Mouse (Mus musculus): ENCODE data around the gene Suco.

Suco gene

GRCm38 (mm10) chr1:161894126-161894525 lies 17.6 kb upstream of the Suco start:
- no peak for DNase-seq (ENCODE audit: low spot score)

DNA sequence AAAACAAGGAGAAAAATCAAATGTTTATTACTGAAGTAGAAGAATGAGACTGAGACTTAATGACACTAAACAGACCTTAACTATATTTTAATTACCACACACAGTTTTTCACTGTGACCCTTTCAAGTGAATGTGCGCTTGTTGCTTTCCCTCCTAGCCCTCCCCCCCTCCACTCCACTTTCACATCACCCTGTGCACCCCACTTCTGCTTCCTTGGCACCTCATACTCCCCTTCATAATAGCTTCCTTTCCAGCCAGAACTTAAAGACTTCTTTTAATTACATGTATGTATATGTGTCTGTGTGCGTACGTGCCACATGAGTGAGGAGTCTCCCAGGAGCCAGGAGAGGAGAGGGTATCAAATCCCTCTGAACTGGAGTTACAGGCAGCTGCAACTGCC lies 12.3 kb upstream of the Suco start:
- no peak for DNase-seq (ENCODE audit: low spot score)

DNA sequence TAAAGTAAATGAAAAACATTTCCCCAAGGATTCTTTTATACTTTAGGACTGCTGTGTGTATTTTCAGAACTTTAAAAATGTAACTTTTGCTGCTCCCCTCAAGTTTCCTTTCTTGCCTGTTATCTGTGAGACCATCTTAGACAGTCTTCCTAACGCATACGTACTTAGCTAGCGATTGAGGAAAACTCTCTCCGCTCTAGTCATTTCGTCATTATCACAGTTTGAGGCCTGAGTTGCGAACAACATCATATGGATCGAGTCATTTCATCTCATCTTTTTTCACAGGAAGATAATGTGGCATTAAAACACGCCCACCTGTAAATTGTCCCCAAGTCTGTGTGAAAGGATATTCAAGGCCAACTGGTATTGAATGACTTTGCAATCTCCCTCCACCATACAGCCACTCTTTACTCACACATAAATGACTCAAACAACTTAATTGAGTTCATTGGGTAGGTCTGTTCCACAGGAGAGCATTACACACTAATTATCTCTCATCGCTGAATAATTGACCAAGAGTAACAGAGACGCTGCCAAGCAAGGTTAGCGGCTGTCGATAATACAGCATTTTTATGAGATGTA lies 11.3 kb upstream of the Suco start:
- no peak for DNase-seq (ENCODE audit: low spot score)

DNA sequence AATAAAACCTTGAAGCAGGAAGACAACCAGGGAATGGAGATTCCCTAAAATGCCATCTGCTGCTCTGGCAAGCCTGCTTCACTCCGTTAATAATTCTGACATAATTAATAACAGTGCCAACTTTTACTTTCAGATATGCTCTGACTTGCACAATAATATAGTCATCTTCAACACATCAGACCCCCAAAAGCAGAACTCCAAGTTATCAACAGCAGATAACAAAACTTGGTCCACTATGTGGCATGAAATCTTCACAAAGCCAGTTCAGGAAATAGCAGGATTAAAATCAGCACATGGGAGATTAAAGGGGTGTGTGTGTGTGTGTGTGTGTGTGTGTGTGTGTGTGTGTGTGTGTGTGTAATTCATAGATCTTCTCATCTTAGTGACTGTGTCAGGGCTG lies 9.3 kb upstream of the Suco start:
- no peak for DNase-seq (ENCODE audit: low spot score)

- no peak for DNase-seq (ENCODE audit: low spot score)
Measured at GRCm38 (mm10) chr1:161877580-161878142, 1.2 kb upstream of the Suco start.

GRCm38 (mm10) chr1:161875706-161876552 lies 553 bp downstream of the Suco start:
- DNase-seq (ENCODE audit: low spot score) = no peak

DNA sequence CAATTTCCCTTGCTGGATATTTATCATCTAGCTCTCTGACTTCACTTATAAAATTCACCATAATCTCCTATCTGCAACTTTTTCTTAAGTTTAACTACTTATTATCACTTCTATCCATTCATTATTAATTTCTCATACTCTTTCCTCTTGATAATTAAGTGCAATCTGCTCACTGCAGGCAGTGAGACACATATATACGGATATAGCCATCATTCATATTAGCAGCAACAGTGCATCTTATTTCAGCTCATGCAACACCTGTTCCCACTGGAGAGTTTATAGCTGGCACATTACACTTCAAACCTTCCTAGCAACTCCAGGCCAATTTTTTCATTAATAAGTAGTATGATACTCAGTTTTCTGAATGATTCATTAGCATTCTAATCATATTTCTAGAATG lies 7.1 kb downstream of the Suco start:
- no peak for DNase-seq (ENCODE audit: low spot score)

DNA sequence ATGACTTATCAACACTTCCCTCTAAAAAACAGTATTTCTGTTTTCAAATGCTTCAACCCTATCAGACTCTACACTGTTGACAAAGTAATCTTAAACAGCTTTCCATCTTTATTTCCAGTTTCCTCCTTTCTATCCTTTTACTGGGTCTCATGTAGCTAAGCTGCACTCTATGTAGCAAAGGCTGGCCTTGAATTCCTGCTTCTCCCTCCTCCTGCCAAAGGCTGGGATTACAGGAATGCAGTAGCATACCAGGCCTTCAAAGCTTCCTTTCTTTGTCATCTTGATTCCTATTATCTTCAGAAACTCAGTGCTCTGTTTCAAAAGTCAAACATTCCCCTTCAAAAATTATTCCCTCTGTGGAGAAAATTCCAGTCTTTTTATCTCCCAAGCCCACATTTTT lies 8.1 kb downstream of the Suco start:
- no peak for DNase-seq (ENCODE audit: low spot score)

GRCm38 (mm10) chr1:161863742-161864141 lies 12.7 kb downstream of the Suco start:
- no peak for DNase-seq (ENCODE audit: low spot score)

DNA sequence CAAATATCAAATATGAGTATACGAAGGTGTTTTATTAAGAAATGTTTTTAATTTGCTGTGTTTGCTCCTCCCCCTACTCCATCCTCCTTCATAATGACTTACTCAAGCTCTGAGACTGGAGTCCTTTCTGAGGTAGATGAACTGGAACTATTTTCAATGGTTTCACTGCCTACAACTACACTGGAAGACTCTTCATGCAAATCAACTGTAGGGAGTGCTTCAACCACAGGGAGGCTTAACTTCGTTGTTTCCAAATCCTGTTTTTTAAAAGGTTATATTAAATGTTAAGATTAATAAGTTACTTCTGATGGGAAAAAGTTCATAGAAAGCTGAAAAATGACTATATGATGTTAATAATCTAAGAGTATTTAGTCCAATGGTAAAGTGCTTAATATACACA lies 17.2 kb downstream of the Suco start:
- no peak for DNase-seq (ENCODE audit: low spot score)

DNA sequence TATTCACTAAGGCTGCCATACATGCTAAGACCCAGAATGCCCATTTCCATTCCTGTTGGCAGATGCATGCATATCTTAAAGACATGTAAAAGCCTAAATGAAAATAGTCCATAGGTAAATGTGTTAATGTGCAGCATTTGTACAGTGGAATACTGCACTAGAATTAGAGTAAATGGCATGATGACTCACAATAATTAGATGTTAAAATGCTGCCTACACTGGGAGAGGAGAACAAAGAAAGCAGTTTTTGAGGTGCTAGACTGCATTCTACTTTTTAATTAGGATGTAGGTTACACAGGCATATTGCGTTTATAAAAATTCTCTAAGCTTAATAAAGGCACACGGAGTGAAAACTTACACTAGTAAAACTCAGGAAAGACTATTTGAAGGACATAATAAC lies 49.8 kb downstream of the Suco start:
- DNase-seq (ENCODE audit: low spot score) = peak; percentile 13

GRCm38 (mm10) chr1:161809428-161809827 lies 67.1 kb downstream of the Suco start:
- DNase-seq (ENCODE audit: low spot score) = no peak

DNA sequence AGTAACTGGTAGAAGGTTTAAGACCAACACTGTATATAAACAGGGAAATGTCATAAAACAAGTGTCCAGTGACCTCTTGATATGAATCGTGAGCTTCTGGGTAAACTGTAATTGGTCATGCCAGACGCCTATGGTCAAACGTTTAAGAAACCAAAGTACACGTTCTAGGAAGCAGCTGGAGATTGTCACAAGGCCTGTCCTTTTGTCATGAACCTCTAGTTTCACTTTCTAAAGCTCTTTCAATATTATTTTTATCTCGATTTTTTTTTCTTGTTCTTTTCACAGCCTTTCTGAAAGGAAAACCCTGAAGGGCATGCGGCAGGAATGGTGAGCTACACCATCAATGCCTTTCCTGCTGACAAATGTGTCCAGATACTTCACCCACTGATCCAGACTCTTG lies 67.5 kb downstream of the Suco start:
- DNase-seq (ENCODE audit: low spot score) = no peak

- DNase-seq (ENCODE audit: low spot score) = no peak
Measured at GRCm38 (mm10) chr1:161804541-161804971, 71.9 kb downstream of the Suco start.

GRCm38 (mm10) chr1:161801321-161801720 lies 75.2 kb downstream of the Suco start:
- no peak for DNase-seq (ENCODE audit: low spot score)

- DNase-seq (ENCODE audit: low spot score) = no peak
Measured at GRCm38 (mm10) chr1:161800256-161800655, 76.2 kb downstream of the Suco start.

- DNase-seq (ENCODE audit: low spot score) = no peak
Measured at GRCm38 (mm10) chr1:161799791-161800190, 76.7 kb downstream of the Suco start.

DNA sequence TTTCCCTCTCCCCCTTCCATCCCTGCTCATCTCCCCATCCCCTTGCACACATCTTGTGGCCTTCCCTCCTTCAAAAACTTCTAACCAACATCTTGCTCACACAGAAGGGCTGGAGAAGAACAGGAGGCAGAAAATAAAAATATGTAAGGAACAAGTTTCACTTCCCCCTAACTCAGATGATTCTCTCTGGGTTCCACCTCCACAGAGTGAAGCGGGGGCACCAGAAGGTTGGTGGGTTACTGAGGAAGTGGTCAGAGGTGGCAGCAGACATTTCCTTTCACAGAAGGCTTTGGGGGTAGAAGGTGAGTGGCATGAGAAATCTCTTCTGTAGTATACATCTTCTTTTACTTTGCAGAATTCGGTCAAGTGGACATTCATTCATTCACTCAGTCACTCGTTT lies 77.6 kb downstream of the Suco start:
- no peak for DNase-seq (ENCODE audit: low spot score)

DNA sequence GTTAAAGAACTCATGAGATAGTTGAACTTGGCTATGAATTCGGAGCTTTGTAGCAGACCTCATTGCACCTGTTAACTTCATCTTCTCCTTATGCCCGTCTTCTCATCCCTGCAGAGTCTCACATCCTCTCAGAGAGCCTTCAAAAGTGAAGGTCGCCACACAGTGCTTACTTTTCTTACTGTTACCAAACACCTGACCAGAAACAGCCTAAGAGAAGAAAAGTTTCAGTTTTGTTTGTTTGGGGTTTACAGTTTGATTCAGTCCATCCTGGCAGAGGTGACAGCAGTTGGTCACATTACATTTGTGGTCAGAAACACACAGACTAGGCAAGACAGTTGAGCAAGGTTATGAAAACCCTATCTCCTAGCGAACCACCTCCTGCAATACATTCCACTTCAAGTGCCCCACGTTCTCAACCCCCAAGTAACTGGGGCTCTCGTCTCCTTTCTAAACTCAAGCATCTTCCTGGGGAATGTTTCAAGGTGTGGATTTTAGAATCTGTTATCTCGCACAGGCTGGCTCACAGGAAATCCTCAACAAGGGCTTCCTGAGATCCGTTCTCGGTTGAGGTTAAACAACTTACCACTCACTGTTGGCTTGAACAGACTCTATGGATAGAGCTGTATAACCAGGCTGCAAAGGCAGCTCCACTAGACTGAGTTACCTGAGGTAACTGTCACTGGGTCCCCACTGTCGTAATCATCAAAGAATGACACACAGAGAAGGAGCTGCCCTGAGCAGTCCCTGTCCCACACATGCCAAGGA lies 81.9 kb downstream of the Suco start:
- DNase-seq (ENCODE audit: low spot score) = no peak

- no peak for DNase-seq (ENCODE audit: low spot score)
Measured at GRCm38 (mm10) chr1:161793321-161793720, 83.2 kb downstream of the Suco start.

DNA sequence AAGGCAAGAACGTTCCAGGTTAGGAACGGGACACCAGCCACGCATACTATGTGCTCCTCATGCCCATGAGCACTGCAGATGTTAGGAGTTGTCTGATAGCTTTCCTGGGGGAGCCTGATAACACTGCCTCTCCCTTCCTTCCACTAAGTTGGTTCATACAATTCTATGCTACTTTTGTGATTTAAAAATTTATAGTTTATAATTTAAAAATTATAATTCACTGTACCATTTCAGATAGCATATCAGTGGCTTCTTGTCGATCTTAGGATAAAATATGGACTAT lies 83.9 kb downstream of the Suco start:
- DNase-seq (ENCODE audit: low spot score) = no peak

- DNase-seq (ENCODE audit: low spot score) = no peak
Measured at GRCm38 (mm10) chr1:161791854-161792686, 84.4 kb downstream of the Suco start.
